Mouse (Mus musculus) limb, embryonic 14.5 days (tissue): ENCODE measurements around the gene Gm26620. TPM values are rescaled to one million over a fixed set of nuclear protein-coding genes. Genes with fewer than 3 reads are reported as not detected.
A peak's percentile ranks its signal among the peaks of the same experiment; 100 is the strongest.

Source experiments
- ATAC-seq: fragments of 200-750 bp; cut with Nextera tagmentation; 2 replicates; pipeline ENCODE4 v1.8.0; 2017; ENCODE audit warnings: low read depth, moderate number of reproducible peaks, moderate TSS enrichment; ENCODE audit not compliant: low FRiP score
- DNase-seq: peaks from one replicate; pipeline ENCODE4 v3.0.0-alpha.2; 2015; ENCODE audit warnings: low spot score
- H3K27ac ChIP-seq: fragments of 300-500 bp; sonication (generic); replicated peaks from 2 replicates; pipeline ENCODE4 v1.5.1; 2014; ENCODE audit warnings: low read depth, mild to moderate bottlenecking, low read length, moderate library complexity, mixed read lengths
- H3K27me3 ChIP-seq: fragments of 300-500 bp; sonication (generic); 2 replicates; pipeline ENCODE4 v1.6.1; 2014; ENCODE audit warnings: low read length, mixed read lengths; ENCODE audit not compliant: control insufficient read depth, insufficient read depth
- H3K36me3 ChIP-seq: fragments of 300-500 bp; sonication (generic); 2 replicates; pipeline ENCODE4 v1.6.1; 2014; ENCODE audit warnings: mild to moderate bottlenecking, low read length, moderate library complexity, mixed read lengths; ENCODE audit not compliant: control insufficient read depth, insufficient read depth
- H3K4me1 ChIP-seq: fragments of 300-500 bp; sonication (generic); 2 replicates; pipeline ENCODE4 v1.6.1; 2014; ENCODE audit warnings: antibody characterized with exemption, low read length, mixed read lengths; ENCODE audit not compliant: control insufficient read depth, insufficient read depth
- H3K4me2 ChIP-seq: fragments of 300-500 bp; sonication (generic); replicated peaks from 2 replicates; pipeline ENCODE4 v1.6.1; 2014; ENCODE audit warnings: low read depth, mild to moderate bottlenecking, low read length, moderate library complexity; ENCODE audit not compliant: severe bottlenecking
- H3K4me3 ChIP-seq: fragments of 300-500 bp; sonication (generic); replicated peaks from 2 replicates; pipeline ENCODE4 v1.5.1; 2014; ENCODE audit warnings: low read length
- H3K9ac ChIP-seq: fragments of 300-500 bp; sonication (generic); 2 replicates; pipeline ENCODE4 v1.6.1; 2014; ENCODE audit warnings: mild to moderate bottlenecking, low read depth, low read length, moderate library complexity; ENCODE audit not compliant: severe bottlenecking
- H3K9me3 ChIP-seq: fragments of 300-500 bp; sonication (generic); 2 replicates; pipeline ENCODE4 v1.6.1; 2016; ENCODE audit warnings: low read length; ENCODE audit not compliant: control insufficient read depth
- POLR2A ChIP-seq: fragments of 200-500 bp; IDR thresholded peaks from 2 replicates; pipeline ENCODE4 v1.8.0; 2012; ENCODE audit warnings: inconsistent platforms, mild to moderate bottlenecking, moderate library complexity, borderline replicate concordance; ENCODE audit not compliant: insufficient read depth, insufficient read length; ENCODE audit errors: extremely low read depth
- WGBS: fragments of 180-500 bp; shearing (Covaris S2); extraction: QIAGEN DNeasy Blood & Tissue Kit; methylation state at CpG from one replicate; pipeline ENCODE4 v1.1.7; 2014; 5-methylcytosine and 5-hydroxymethylcytosine counted together
- polyA plus RNA-seq, 2 experiments: library from polyadenylated mRNA; depleted of rRNA in 1 of 2; stranded (reverse) in 1 of 2; unstranded in 1 of 2; fragments of >200 nt; fragmentation: Nextera tagmentation in 1 of 2; extraction: Ambion mirVana in 1 of 2; gene quantifications; 2 replicates each; pipeline versions ENCODE4 v1.2.1 to v1.2.3; 2012 to 2014

Gene Gm26620
- polyA plus RNA-seq, 2 experiments: 0.78 to 0.91 TPM

- peak overlapping the region; percentile 76 for H3K4me2 ChIP-seq
- H3K27ac ChIP-seq: peak overlapping the region; percentile 65; the same call in 1 of the 2 replicates
- peak; percentile 48 for ATAC-seq
- WGBS: 2% methylated on average over 30 of the region's 30 CpGs
- peaks cover 6% of the 10 kb centered on the region for H3K4me1 ChIP-seq
- TF ChIP-seq POLR2A: no peak
- no peaks in the 10 kb centered on the region for H3K27me3 ChIP-seq
- no peaks in the 10 kb centered on the region for H3K9me3 ChIP-seq
- no peak for DNase-seq
- H3K4me3 ChIP-seq: peak overlapping the region; percentile 84
- H3K9ac ChIP-seq: peak overlapping the region; percentile 75
- H3K36me3 ChIP-seq: peaks cover 9% of the 10 kb centered on the region
Observed at GRCm38 (mm10) chr1:170866992-170867690, 17.7 kb upstream of the Gm26620 start.

DNA sequence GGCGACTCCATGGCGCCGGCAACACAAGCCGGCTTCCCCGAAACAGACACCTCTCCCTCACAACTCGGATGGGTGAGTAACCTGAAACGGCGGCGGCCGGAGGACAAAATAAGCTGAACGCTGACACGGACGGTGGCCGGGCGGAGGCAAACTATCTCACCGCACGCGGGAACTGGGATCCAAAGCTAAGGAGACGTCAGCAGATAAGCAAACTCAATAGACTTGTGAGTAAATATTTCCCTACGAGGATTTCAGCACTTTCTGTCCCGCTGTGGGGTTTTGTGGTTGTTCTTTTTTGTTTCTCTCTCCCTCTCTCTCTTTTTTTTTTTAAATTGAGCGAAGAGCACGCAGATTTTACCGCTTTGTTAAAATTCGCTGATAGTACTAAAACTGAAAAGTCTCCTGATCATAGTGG is 17.2 kb upstream of the Gm26620 start, which contains the start of gene Atf6:
Gene Atf6, minus strand, starts transcription at position 81 of the 415 bp plus-strand sequence.
- 1% methylated on average over 25 of the region's 25 CpGs for WGBS
- H3K27ac ChIP-seq: peak within 1 kb of the TSS; percentile 65; the same call in 1 of the 2 replicates

GRCm38 (mm10) chr1:170868107-170868904 is 16.6 kb upstream of the Gm26620 start:
- WGBS: under 1% methylated on average over 33 of the region's 33 CpGs
- Histone ChIP-seq H3K9me3 (no peaks in the 10 kb centered on the region), H3K36me3 (peaks cover 13% of the 10 kb centered on the region), H3K27ac (0 out of 2 replicates have a peak overlapping the region, but pooled peaks have one; percentile 39), H3K4me2 (peak overlapping the region; percentile 76), H3K4me3 (peak overlapping the region; percentile 84), H3K4me1 (peaks cover 6% of the 10 kb centered on the region), H3K27me3 (no peaks in the 10 kb centered on the region), H3K9ac (peak overlapping the region; percentile 75)
- TF ChIP-seq POLR2A: no peak
- ATAC-seq (peak; percentile 89), DNase-seq (peak; percentile 89)

More for the DNA sequence above, 17.2 kb upstream of the Gm26620 start, which contains the start of gene Atf6:
- H3K4me3 ChIP-seq: peak within 1 kb of the TSS; percentile 84
- 0 out of 2 replicates have a peak, but pooled peaks have one; percentile 44 for TF ChIP-seq POLR2A
- no peaks in the 10 kb centered on the region for H3K27me3 ChIP-seq
- peaks cover 6% of the 10 kb centered on the region for H3K4me1 ChIP-seq
- peak; percentile 90 for DNase-seq
- ATAC-seq: peak; percentile 83
- peak within 1 kb of the TSS; percentile 75 for H3K9ac ChIP-seq
- peaks cover 11% of the 10 kb centered on the region for H3K36me3 ChIP-seq
- peak within 1 kb of the TSS; percentile 76 for H3K4me2 ChIP-seq
- H3K9me3 ChIP-seq: no peaks in the 10 kb centered on the region

GRCm38 (mm10) chr1:170868905-170869283 is 16.0 kb upstream of the Gm26620 start:
- Histone ChIP-seq H3K9me3 (no peaks in the 10 kb centered on the region), H3K27ac (0 out of 2 replicates have a peak overlapping the region, but pooled peaks have one; percentile 39), H3K9ac (peak overlapping the region; percentile 75), H3K4me1 (peaks cover 6% of the 10 kb centered on the region), H3K4me2 (peak overlapping the region; percentile 76), H3K27me3 (no peaks in the 10 kb centered on the region), H3K4me3 (peak overlapping the region; percentile 84), H3K36me3 (peaks cover 17% of the 10 kb centered on the region)
- WGBS: 20% methylated on average over 14 of the region's 14 CpGs
- ATAC-seq (no peak), DNase-seq (no peak)
- TF ChIP-seq POLR2A: no peak

DNA sequence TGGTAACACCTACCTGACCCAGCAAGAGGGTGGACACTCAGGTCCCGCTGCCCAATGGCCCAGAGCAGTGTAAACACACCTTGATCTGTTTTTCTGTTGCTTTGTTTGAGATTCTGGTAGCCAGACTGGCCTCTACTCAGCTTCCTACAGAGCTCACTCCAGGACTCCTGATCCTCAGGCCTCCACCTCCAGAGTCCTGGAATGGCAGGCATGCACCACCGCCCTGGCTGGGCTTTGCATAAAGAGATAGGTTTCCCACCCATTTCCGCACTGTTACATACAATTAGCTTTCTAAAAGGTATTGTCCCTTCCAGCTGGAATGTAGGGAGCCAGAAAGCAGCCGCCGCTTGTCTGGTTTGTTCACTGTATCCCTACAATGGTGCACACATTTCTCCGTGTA is 13.5 kb upstream of the Gm26620 start:
- H3K9me3 ChIP-seq: no peaks in the 10 kb centered on the region
- no peak overlapping the region for H3K27ac ChIP-seq
- no peak overlapping the region for H3K4me2 ChIP-seq
- no peak for ATAC-seq
- 94% methylated on average over 6 of the region's 6 CpGs for WGBS
- H3K36me3 ChIP-seq: peaks cover 34% of the 10 kb centered on the region
- no peak overlapping the region for H3K4me3 ChIP-seq
- peaks cover 6% of the 10 kb centered on the region for H3K4me1 ChIP-seq
- no peak for TF ChIP-seq POLR2A
- no peak for DNase-seq
- H3K27me3 ChIP-seq: no peaks in the 10 kb centered on the region
- no peak overlapping the region for H3K9ac ChIP-seq
